Mouse (Mus musculus) right cerebral cortex, postnatal 25 days (tissue): ENCODE measurements around the gene Casp7.

ENCODE experiments used
- DNase-seq: peaks from one replicate; pipeline ENCODE4 v3.0.0; 2022

Gene Casp7

GRCm38 (mm10) chr19:56474869-56475550 lies 78.1 kb downstream of the Casp7 start:
- no peak for DNase-seq

GRCm38 (mm10) chr19:56476546-56476945 lies 79.6 kb downstream of the Casp7 start:
- DNase-seq, result no peak

- DNase-seq, result no peak
Observed at GRCm38 (mm10) chr19:56477253-56477652, 80.3 kb downstream of the Casp7 start.

GRCm38 (mm10) chr19:56477832-56478231 lies 80.9 kb downstream of the Casp7 start:
- DNase-seq, result no peak

GRCm38 (mm10) chr19:56484630-56485375 lies 87.9 kb downstream of the Casp7 start:
- DNase-seq, result no peak

GRCm38 (mm10) chr19:56485376-56486271 lies 88.7 kb downstream of the Casp7 start:
- DNase-seq, result no peak

- no peak for DNase-seq
Observed at GRCm38 (mm10) chr19:56486926-56487325, 90.0 kb downstream of the Casp7 start.

- DNase-seq, result no peak
Observed at GRCm38 (mm10) chr19:56487339-56487738, 90.4 kb downstream of the Casp7 start.

- DNase-seq, result no peak
Observed at GRCm38 (mm10) chr19:56489601-56490000, 92.7 kb downstream of the Casp7 start.
